Mouse (Mus musculus): ENCODE results near the gene Fam234b. TPM values are rescaled to one million over a fixed set of nuclear protein-coding genes. Genes with fewer than 3 reads are reported as not detected.

Fam234b gene
- polyA plus RNA-seq, 1 experiment from 2014 or later: 31.8 TPM

DNA sequence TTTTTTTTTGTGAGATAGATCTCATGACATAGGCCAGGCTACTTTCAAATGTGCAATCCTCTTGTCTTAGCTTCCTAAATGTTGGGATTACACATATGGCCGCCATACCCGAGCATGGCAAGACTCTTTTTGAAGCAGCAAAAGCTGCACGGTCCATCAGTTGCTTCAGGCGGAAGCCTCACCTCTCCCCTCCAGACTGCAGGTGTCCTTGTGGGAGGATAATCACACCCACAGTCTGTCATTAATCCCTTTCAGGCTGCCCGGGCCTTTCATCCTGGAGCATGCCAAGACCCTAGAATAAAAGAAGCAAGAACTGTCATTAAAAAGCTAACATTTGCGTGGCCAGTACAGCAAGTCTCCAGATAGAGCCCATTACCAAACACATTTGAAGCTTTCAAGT is 71.8 kb downstream of the Fam234b start:
- ATAC-seq (replicated peaks; ENCODE audit: low FRiP score, low read depth) (no peak), DNase-seq (ENCODE audit: low spot score) (peak; percentile 31)
- Histone ChIP-seq H3K27ac (no peak overlapping the region), H3K9ac (ENCODE audit: low read depth, low read length) (no peak overlapping the region), H3K4me2 (ENCODE audit: low read length) (no peak overlapping the region), H3K9me3 (replicated peaks; ENCODE audit: low read length) (no peaks in the 10 kb centered on the region), H3K4me1 (replicated peaks; ENCODE audit: insufficient read depth, low read length) (no peaks in the 10 kb centered on the region), H3K4me3 (replicated peaks; ENCODE audit: low read depth, low read length) (no peak overlapping the region), H3K27me3 (ENCODE audit: insufficient read depth, low read length) (no peaks in the 10 kb centered on the region), H3K36me3 (ENCODE audit: insufficient read depth, low read length) (no peaks in the 10 kb centered on the region)
- 36% methylated on average over 6 of the region's 6 CpGs for WGBS
- TF ChIP-seq CTCF (IDR thresholded peaks at IDR 0.05; ENCODE audit: low read depth): no peak

- Histone ChIP-seq H3K4me2 (ENCODE audit: low read length) (no peak overlapping the region), H3K36me3 (ENCODE audit: insufficient read depth, low read length) (no peaks in the 10 kb centered on the region), H3K9me3 (replicated peaks; ENCODE audit: low read length) (no peaks in the 10 kb centered on the region), H3K4me1 (replicated peaks; ENCODE audit: insufficient read depth, low read length) (no peaks in the 10 kb centered on the region), H3K27me3 (ENCODE audit: insufficient read depth, low read length) (no peaks in the 10 kb centered on the region), H3K9ac (ENCODE audit: low read depth, low read length) (no peak overlapping the region), H3K27ac (no peak overlapping the region), H3K4me3 (replicated peaks; ENCODE audit: low read depth, low read length) (no peak overlapping the region)
- ATAC-seq (replicated peaks; ENCODE audit: low FRiP score, low read depth): no peak
- WGBS: 59% methylated on average over 2 of the region's 2 CpGs
- TF ChIP-seq CTCF (IDR thresholded peaks at IDR 0.05; ENCODE audit: low read depth): no peak
- no peak for DNase-seq (ENCODE audit: low spot score)
Measured at GRCm38 (mm10) chr6:135271761-135272160, 74.0 kb downstream of the Fam234b start.

- 78% methylated on average over 6 of the region's 6 CpGs for WGBS
- Histone ChIP-seq H3K4me2 (ENCODE audit: low read length) (no peak overlapping the region), H3K4me3 (replicated peaks; ENCODE audit: low read depth, low read length) (no peak overlapping the region), H3K36me3 (ENCODE audit: insufficient read depth, low read length) (no peaks in the 10 kb centered on the region), H3K27me3 (ENCODE audit: insufficient read depth, low read length) (no peaks in the 10 kb centered on the region), H3K4me1 (replicated peaks; ENCODE audit: insufficient read depth, low read length) (no peaks in the 10 kb centered on the region), H3K9ac (ENCODE audit: low read depth, low read length) (no peak overlapping the region), H3K9me3 (replicated peaks; ENCODE audit: low read length) (no peaks in the 10 kb centered on the region), H3K27ac (no peak overlapping the region)
- TF ChIP-seq CTCF (IDR thresholded peaks at IDR 0.05; ENCODE audit: low read depth): no peak
- ATAC-seq (replicated peaks; ENCODE audit: low FRiP score, low read depth): no peak
- DNase-seq (ENCODE audit: low spot score): no peak
Measured at GRCm38 (mm10) chr6:135273066-135273465, 75.3 kb downstream of the Fam234b start.

DNA sequence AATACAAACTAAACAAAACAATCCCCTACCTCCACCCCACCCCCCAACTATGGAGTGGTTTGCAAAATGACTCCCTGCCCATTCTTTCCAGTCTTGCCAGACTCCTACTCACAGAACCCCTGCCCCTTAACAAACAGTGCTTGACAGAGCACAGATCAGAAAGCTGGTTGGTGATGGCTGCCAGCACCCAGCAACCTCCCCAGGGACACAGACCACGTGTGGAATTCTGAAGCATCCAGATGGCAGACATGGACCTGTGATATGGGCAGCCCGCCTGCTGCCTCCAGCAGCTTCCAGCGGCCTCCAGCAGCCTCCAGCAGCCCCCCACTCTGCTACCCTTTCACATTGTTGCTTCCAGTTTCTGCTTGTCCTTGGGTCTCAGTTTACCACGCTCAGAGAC is 77.5 kb downstream of the Fam234b start:
- Histone ChIP-seq H3K36me3 (ENCODE audit: insufficient read depth, low read length) (no peaks in the 10 kb centered on the region), H3K27ac (no peak overlapping the region), H3K27me3 (ENCODE audit: insufficient read depth, low read length) (no peaks in the 10 kb centered on the region), H3K4me1 (replicated peaks; ENCODE audit: insufficient read depth, low read length) (no peaks in the 10 kb centered on the region; the same call in 1 of the 2 replicates), H3K4me3 (replicated peaks; ENCODE audit: low read depth, low read length) (no peak overlapping the region), H3K4me2 (ENCODE audit: low read length) (no peak overlapping the region), H3K9me3 (replicated peaks; ENCODE audit: low read length) (no peaks in the 10 kb centered on the region), H3K9ac (ENCODE audit: low read depth, low read length) (no peak overlapping the region)
- DNase-seq (ENCODE audit: low spot score): no peak
- ATAC-seq (replicated peaks; ENCODE audit: low FRiP score, low read depth): no peak
- WGBS: 69% methylated on average over 4 of the region's 4 CpGs
- no peak for TF ChIP-seq CTCF (IDR thresholded peaks at IDR 0.05; ENCODE audit: low read depth)

GRCm38 (mm10) chr6:135276474-135277295 is 78.9 kb downstream of the Fam234b start:
- no peak for TF ChIP-seq CTCF (IDR thresholded peaks at IDR 0.05; ENCODE audit: low read depth)
- Histone ChIP-seq H3K27me3 (ENCODE audit: insufficient read depth, low read length) (no peaks in the 10 kb centered on the region), H3K4me2 (ENCODE audit: low read length) (no peak overlapping the region), H3K27ac (no peak overlapping the region), H3K36me3 (ENCODE audit: insufficient read depth, low read length) (no peaks in the 10 kb centered on the region), H3K4me3 (replicated peaks; ENCODE audit: low read depth, low read length) (no peak overlapping the region), H3K9ac (ENCODE audit: low read depth, low read length) (no peak overlapping the region), H3K4me1 (replicated peaks; ENCODE audit: insufficient read depth, low read length) (no peaks in the 10 kb centered on the region; the same call in 1 of the 2 replicates), H3K9me3 (replicated peaks; ENCODE audit: low read length) (no peaks in the 10 kb centered on the region)
- DNase-seq (ENCODE audit: low spot score) (no peak), ATAC-seq (replicated peaks; ENCODE audit: low FRiP score, low read depth) (no peak)
- WGBS: 59% methylated on average over 6 of the region's 6 CpGs

GRCm38 (mm10) chr6:135278302-135278701 is 80.5 kb downstream of the Fam234b start:
- H3K27me3 ChIP-seq (ENCODE audit: insufficient read depth, low read length): no peaks in the 10 kb centered on the region
- no peak overlapping the region for H3K4me3 ChIP-seq (replicated peaks; ENCODE audit: low read depth, low read length)
- no peak overlapping the region for H3K27ac ChIP-seq
- ATAC-seq (replicated peaks; ENCODE audit: low FRiP score, low read depth) (no peak), DNase-seq (ENCODE audit: low spot score) (no peak)
- H3K4me1 ChIP-seq (replicated peaks; ENCODE audit: insufficient read depth, low read length): no peaks in the 10 kb centered on the region; the same call in 1 of the 2 replicates
- no peak overlapping the region for H3K9ac ChIP-seq (ENCODE audit: low read depth, low read length)
- H3K9me3 ChIP-seq (replicated peaks; ENCODE audit: low read length): no peaks in the 10 kb centered on the region
- no peak overlapping the region for H3K4me2 ChIP-seq (ENCODE audit: low read length)
- WGBS: 84% methylated on average over 6 of the region's 6 CpGs
- no peaks in the 10 kb centered on the region for H3K36me3 ChIP-seq (ENCODE audit: insufficient read depth, low read length)
- no peak for TF ChIP-seq CTCF (IDR thresholded peaks at IDR 0.05; ENCODE audit: low read depth)
